Mouse (Mus musculus): Measurements from ENCODE around the gene Fam126b.
"Not testable (repeated sequence)": the region's sequence is repeated elsewhere in the genome, so short reads cannot be mapped to it uniquely, and the experiment has no call there.

Fam126b gene

DNA sequence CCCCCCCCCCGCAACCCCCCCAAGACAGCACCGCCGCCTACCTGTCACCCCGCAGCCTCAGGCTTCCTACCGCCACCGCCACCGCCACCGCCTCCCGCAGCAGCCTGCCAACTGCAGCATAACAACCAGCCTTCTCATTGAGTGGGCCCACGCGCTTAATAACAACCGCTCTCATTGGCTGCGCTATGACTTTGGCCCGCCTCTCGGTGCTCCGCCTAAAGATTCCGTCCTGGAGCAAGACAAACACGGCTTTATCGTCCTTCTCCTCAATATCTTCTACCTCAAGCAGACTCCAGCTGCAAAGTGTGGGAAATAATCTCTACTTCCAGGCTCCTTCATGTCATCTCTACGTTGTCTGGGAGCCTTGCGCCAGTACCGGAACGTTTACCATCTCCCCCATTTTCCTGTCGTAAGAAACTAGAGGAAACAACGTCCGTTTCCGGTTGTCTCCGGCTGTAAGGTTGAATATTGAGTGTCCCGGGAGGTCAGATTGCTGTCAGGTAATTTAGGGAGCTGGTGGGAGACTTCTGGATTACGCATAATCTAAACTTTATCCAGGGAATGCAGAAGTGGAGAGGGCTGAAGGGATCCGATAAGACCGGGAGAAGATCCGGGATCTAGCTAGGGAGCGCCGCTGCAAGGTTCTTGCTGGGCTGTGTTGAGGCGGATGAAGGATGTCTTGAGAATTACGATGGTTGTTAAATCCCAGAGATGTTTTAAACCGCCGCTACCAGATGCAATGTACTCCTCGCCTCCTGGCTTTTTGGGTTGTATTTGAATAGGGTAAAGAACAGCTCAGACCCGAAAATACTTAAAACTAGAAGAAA, at the start of gene Fam126b, which contains the start of gene Ndufb3:
Fam126b (minus strand) TSS at position 153 of the 827 bp plus-strand sequence.
Ndufb3 (plus strand) TSS at position 214 of the 827 bp plus-strand sequence.
- peak; percentile 87 for DNase-seq (ENCODE audit: low spot score)

DNA sequence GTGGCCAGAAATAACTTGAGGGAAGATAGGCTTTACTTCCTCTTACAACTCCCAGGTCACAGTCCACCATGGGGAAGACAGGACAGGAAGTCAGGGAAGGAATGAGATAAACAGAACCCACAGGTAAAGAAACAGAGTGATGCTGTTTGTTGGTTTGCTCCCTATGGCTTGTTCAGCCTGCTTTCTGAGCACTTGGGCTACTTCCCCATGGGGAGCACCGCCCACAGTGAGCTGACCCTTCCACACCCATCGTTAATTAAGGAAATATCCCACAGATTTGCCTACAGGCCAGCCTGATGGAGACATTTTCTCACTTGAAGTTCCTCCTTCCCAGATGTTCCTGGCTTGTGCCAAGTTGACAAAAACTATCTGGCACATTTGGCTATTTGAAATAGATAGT, 42.7 kb upstream of the Fam126b start:
- DNase-seq (ENCODE audit: low spot score), result not testable (repeated sequence)

DNA sequence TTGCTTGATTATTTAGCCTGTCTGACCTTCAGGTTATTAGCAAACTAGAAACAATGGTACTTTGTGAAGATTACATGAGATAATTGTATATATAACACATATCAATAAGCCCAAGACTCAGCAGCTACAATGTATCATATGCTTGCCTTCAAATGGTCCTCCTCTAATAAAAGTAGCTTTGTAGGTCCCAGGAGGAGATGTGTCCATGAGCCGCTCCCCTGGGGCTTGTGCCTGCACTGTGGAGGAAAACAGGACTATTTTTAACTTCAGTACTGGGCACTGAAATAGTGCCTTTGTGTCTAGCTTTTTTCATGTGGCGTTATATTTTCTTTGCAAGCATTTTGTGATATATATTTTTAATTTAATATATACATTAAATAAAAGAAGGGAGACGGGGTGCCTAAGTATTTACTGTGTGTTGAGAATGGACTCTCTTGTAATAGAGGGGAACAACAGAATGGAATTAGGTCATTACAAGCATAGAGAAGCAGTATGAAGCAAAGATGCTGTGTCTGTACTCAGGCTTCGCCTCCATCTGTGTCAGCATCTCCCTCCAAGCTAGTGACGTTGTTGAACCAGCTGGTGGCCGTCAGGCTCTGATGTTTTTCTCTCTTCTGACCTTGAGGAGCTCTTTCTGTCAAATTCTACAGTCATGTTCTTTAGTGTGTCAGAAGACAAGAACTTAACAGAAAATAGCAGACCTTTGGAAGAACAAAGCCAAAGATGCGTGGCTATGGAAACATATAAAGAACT, 36.0 kb upstream of the Fam126b start:
- DNase-seq (ENCODE audit: low spot score), result no peak

DNA sequence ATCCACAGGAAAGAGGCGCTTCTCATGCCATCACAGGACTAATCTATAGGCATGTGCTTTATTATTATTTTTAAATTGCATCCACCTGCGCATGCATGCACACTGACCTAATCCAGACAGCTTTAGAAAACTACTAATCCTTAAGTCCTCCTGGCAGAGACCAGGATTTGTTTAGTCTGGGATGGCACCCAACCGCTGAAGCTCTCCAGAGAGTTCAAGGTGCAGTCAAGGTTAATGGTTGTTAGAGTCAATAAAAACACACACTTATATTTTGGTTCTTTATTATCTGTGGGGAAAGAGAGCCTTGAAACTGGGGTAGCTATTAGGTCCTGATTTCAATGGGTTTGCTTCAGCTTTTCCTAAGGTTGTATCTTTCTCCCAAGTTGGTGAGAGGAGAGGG, 35.1 kb upstream of the Fam126b start:
- DNase-seq (ENCODE audit: low spot score), result no peak

DNA sequence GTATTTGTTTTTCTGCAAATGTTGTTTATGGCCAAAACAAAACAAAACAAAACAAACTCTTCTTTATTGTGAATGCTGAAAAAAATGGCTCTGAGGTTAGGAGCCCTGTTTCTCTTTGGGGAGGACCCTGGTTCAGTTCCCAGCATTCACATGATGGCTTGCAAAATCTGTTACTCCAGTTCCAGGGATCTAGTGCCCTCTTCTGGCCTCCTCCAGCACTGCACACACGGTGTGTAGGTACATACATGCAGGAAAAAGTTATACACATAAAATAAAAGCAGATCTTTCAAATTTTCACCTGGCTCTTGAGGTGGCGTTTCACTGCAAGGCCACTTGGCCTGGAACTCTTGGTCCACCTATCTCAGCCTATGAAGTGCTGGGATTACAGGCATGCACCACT, 32.6 kb upstream of the Fam126b start:
- DNase-seq (ENCODE audit: low spot score), result no peak

DNA sequence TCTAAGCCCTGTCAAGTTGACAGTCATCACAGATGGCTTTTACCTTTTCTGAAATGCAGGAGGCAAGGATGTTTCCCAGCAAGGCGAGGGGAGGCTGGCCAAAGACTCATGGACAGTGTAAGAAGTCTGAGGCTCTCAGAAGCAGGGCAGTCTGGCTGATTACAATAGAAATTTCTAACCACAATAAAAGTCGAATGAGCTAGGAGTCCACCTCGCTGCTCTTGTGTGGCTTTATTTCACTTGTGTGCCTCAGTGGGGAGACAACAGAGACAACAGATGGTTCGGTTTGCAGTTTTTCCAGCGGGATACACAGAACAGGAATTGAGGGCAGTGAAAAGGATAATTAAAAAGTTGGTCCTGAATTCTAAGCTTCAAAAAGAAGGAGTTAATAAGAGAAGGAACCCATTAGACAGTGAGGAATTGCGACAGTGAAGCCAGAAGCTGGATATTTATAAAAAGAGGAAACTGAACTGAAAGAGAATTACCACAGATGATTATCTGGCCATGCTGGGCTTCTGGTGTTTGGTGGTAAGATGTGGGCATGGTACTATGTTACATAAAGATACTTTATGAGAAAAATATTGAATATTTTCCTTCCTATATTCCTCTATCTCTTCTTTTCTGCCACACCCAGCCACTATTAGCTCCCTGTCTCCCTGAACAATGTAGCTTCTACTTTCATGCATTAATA, 32.0 kb upstream of the Fam126b start:
- DNase-seq (ENCODE audit: low spot score), result no peak

DNA sequence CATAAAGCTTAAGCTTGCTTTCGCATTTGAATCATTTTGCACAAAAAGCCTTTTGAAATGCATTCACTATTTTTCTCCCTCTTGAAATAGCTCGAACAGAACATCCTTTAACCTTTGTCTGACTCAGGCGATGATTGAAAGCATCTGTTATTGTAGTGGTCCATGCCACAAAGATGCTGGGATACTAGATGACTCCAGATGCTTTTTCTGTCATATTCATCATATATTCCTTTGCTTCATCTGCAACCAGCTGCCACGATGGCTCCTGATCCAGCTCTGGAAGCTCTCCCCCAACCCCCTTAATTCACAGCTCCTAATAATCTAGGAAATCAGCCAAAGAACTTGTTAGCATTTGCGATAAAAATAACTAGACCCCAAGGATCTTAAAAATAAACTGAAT, 31.0 kb upstream of the Fam126b start:
- DNase-seq (ENCODE audit: low spot score), result no peak

DNA sequence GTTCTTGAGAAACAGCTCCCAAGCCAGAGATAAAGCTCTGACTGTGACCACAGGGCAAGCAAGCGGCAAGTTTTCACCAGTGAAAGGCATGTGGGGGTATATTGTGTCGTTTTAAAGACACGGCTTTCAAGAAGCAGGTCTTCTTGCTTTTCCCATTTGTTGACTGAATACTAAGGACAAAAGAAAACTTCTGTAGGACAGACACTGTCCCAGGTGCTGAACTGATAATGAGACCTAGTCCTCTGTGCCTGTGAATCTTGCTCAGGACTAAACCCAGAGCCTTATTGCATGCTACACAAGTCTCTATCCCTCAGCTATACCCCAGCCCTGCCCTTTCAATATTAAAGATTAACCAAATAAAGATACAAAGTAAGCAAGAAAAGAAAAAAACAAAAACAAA, 30.1 kb upstream of the Fam126b start:
- DNase-seq (ENCODE audit: low spot score), result no peak

DNA sequence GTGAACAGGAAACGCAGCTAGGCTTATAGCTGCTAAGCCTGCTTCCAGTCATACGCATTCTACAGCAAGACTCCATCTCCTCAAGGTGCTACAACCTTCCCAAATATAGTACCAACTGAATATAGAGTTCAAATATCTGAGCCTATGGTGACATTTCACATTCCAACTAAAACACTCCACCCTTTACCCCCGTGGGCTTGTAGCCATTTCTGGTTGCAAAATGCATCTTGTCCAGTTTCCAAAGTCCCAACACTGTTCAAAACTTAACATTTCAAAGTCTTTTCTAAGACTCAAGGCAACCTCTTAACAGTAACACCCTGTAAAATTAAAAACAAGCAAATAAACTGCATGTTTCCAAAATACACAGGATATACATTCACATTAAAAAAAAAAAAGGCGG, 29.0 kb upstream of the Fam126b start:
- no peak for DNase-seq (ENCODE audit: low spot score)

DNA sequence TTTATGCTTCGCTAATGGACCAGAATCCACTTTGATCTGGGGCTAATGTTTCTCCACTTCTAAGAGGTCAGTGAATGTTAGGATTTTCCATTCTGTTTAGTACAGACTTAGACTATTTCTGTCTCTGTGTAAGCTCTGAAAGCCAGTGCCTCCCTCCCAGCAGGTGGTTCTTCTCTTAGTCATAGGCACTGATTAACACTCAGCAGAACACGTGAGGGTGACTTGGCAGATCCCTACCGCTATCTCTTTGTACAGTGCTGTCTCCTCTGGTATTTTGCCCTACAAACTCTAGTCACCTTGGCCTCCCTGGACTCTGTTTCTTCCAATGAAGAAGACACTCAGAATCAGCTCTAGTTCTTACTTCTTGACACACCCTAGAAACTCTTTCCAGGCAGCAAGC, 28.3 kb upstream of the Fam126b start:
- DNase-seq (ENCODE audit: low spot score), result peak; percentile 11

DNA sequence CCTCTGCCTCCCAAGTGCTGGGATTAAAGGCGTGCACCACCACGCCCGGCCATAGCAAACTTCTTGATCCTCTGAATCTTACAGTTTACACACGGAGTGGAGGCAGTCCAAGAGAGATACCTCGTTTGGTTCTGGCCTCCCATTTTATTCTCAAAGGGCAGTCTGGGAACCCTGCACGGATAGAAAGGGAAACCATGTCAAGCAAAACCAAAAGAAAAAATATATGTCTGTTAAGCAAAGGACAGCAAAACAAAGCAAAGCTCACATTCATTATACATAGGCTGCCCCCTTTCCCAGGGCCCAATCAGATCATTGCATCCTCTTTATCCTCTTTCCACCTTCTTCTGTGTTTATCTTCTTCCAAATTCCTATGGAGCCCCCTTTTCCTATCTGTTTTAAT, 27.7 kb upstream of the Fam126b start:
- DNase-seq (ENCODE audit: low spot score), result peak; percentile 21

DNA sequence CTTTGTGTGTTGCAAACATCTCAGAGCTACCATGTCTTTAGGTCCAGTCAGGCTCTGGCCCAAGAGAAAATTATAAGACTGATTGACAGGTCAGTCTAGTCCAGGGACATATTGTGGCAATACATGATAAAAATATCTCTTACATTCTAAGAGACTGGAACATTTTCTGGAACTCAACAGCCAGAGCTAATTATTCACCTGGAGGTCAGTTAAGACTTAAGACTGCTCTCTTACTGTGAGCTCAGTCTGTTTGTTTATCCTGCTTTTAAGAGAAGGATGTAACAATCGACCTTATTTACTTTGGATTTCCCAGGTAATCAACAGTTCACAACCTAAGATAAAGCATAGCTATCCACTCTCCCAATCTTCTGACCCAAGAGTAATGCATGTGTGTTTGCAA, 24.5 kb upstream of the Fam126b start:
- DNase-seq (ENCODE audit: low spot score), result no peak

DNA sequence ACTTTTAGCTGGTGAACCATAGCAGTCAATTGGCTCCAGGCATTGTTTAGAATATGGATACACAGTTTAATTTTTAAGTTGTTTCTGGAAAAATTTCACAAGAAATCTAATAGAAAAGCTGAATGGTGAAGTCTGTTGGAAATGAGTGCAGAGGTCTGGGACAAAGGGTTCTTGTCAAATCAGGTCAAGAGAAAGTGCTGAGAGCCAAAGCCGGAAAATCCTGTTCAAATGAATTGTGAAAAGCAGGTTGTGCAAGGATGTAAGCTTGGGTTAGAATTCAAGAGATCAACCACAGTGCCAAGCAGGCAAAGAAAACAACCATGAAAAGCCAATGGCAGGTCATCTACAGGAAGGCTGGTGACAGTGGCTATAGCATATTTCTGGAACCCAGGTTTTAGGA, 24.0 kb upstream of the Fam126b start:
- DNase-seq (ENCODE audit: low spot score), result no peak

DNA sequence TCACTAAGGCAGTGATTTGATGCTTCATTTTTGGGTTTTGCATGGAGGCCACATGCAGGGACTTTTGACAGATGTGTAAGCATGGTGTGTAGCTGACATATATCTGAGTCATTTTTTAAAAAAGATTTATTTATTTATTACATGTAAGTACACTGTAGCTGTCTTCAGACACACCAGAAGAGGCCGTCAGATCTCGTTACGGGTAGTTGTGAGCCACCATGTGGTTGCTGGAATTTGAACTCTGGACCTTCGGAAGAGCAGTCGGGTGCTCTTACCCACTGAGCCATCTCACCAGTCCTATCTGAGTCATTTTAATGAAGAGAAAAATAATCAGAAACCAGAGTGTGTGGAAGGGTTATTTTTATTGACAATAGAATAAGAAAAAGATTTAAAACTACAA, 23.5 kb upstream of the Fam126b start:
- not testable (repeated sequence) for DNase-seq (ENCODE audit: low spot score)

DNA sequence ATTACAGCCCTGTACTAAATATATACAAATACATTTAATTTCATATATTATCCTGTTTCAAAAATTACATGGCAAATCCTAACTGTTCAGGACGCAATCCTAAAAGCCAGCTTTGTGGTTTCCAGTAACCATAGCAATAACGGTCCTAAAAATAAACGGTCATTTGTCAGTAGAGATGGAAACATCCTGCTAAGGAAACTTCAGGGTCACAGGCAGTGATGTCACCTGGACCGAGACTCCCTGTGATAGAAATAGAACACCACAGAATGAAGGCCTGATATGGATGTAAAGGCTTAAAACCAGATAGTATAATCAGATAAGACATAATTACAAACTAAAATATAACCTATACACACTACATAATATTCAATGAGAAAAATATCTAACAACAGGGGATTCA, 17.6 kb upstream of the Fam126b start:
- no peak for DNase-seq (ENCODE audit: low spot score)

DNA sequence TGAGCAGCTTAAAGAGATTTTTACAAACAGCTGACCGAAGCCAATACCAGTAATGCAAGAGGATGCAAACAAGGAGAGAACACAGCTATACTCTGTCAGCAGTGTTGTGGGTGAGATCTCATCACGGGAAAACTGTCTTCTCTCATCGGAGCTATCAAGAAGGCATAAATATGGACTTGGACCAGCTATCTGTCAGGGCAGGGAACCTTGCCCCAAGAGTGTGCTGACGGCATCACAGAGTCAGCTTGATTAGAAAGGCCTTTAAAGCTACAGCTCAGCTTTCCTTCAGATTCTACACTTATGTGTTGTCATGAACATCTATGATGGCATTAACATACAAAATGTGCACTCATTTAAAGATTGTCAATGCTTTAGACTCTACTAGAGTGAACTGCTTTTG, 16.6 kb upstream of the Fam126b start:
- DNase-seq (ENCODE audit: low spot score), result no peak

DNA sequence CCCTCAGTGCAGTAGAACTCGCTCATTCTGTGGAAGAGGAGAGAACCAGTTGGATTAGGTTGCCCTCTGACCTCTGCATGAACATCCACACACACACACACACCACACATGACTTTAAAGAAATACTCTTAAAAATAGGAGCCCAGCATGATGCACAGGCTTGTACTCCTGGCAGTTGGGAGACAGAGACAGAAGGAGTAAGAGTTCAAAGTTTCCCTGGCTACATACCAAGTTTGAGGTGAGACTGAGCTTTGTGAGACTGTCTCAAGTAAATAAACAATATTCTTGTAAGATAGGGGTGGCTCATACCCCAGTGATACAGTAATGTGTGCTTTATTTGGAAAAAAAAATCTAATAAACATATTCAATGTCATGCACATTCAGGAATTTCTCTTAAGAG, 1.4 kb upstream of the Fam126b start:
- DNase-seq (ENCODE audit: low spot score), result no peak

DNA sequence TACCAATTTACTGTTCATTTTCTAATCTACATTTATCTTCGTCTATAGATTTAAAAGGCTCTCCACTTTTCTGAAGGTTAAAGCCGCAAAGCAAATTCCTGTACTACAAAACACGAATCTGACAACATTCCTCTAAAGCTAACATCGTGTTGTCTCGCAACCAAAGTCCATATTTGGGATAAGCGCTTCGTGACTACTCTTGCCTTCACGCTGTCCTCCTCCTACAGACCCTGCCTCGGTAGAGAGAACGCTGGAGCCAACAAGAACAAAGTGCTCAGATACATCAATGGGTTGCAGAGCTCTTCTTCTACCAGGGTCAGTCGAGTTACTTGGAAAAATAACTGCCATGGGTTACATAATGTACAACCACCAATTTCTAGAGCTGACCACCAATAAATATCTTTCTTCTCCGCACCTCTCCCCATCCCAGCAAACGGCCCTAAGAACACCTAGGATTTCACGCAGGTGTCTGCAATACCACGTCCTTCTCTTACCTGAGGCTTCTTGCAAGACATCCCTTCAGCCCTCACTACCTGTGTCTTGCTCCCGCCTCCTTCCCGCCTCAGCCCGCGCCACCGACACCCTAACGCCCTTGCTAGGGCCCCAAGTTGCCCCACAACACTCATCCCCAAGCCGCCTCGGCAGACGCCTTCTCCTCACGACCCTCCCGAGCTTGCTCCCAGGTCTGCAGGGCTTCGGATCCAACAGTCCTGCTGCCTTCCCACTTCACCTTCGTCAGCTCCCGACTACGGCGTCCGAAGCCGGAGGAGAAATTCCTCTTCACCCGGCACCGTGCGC, 551 bp downstream of the Fam126b start:
- no peak for DNase-seq (ENCODE audit: low spot score)

DNA sequence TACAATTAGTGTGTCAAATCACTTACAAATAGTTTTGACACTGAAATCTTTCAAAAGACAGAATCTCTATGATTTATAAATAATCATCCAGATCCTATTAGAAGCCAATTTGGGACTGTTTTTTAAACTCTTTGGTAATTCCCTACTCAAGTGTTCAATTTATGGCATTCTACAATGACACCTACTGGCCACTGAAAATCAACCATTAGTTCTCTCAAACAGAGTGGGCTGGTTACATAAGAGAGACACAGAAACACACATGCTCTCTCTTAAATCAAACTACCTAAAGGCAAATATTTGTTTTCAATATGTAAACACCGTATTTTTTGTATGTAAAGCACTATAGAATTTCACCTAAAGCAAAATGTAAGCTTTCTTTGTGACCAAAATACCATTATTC, 1.9 kb downstream of the Fam126b start:
- no peak for DNase-seq (ENCODE audit: low spot score)

DNA sequence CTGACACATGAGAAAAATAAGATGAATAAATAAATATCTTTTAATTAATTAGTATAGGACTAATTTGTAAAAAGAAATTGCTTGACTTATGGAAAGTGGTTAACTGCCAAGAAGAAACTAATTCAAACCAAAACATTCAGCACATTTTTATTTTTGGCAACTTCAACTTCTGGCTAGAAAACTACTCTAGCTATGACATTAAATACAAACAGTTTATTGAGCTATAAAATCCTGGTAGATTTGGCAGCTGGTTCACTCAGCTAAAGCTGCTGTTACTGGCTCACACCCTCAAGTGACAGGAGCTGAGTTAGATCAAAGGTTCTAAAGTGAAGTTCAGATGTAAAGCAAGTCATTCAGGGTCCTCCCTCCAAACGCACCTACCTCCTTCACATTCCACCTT, 3.5 kb downstream of the Fam126b start:
- DNase-seq (ENCODE audit: low spot score), result no peak

DNA sequence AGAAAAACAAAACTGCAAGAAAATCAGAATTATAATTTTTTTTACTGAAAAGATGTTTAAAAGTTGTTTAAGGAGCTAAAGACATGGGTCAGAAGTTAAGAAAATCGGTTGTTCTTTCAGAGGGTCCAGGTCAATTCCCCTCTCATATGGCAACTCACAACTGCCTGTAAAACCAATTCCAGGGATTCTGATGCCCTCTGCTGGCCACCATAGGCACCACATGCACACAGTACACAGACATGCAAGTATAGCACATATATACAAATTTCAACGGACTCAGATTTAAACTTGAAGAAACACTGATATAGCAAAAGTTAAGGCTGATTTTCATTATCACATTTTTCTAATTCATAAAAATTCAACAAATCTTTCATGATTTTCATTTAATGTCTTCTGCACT, 6.9 kb downstream of the Fam126b start:
- DNase-seq (ENCODE audit: low spot score), result no peak

DNA sequence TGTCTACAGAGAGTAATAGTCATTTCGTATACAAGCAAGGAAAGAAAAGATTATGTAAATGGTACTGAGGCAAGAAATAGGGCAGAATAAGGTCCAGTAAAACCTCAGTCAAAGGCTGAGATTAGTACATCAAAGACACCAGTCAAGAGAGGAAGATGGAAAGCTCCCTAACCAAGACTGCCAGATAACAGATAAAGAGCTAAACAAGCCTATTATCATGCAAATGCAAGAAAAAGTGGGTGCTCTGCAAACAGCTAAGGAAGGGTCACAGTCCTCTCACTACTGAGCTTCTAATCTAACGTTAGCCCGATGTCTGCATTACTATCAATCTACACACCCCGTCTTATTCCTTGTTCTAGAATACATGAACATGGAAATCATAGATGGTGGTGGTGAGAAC, 15.7 kb downstream of the Fam126b start:
- DNase-seq (ENCODE audit: low spot score), result no peak
